Mouse (Mus musculus): ENCODE results near the gene Homez.

GRCm38 (mm10) chr14:54875844-54876538, 5.2 kb upstream of the Homez start:
- TF ChIP-seq EP300 (optimal IDR thresholded peaks at IDR 0.05) (no peak), CTCF (IDR thresholded peaks at IDR 0.05; ENCODE audit: low read depth) (no peak)
